Mouse (Mus musculus) 3T3-L1 (cell line): ENCODE measurements at regions not wholly inside any gene's neighbourhood (a gene's known extent, or its start where the extent isn't known, plus 50 kb on each side); places are given as distances from the start of the nearest gene placed in this dataset.

Source experiments
- DNase-seq: peaks from one replicate; pipeline ENCODE4 v3.0.0-alpha.2; 2015; ENCODE audit warnings: low read depth, low spot score

DNA sequence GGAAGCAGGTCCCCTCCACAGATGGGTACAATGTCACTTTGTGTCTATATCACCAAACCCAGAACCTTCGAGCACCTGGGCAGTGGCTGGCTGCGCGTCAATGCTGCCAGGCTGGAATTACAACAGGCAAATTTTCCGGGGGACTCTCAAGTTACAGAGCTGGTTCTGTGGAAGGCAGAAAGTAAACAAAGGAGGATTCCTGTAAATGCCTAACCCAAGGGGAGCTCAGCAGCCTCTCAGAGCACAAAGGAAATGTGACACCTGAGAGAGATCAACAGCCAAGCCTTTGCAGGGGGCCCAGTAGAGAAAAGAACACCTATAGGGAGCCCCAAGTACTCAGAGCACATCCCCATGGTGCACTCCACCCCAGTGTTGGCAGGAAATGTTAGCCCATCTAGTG, 70.7 kb downstream of the Setd4 start:
- DNase-seq, result no peak

DNA sequence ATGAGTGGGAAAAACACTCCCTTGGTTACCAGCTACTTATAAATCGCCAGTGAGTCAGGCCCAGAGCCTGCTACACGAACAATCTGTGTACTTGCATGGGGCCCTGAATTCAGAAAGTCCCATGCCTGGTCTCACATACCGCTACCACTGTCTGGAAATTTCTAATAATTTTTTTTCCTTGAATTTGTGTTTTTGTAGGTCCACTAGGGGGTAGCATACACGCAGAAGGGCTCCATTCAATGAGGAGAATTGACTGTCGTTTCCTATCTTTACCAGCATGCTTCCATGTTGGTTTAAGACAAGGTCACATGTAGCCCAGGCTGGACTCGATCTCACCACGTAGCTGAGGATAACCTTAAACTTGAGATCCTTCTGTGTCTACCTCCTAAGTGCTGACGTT, 71.9 kb downstream of the Setd4 start:
- DNase-seq, result no peak

DNA sequence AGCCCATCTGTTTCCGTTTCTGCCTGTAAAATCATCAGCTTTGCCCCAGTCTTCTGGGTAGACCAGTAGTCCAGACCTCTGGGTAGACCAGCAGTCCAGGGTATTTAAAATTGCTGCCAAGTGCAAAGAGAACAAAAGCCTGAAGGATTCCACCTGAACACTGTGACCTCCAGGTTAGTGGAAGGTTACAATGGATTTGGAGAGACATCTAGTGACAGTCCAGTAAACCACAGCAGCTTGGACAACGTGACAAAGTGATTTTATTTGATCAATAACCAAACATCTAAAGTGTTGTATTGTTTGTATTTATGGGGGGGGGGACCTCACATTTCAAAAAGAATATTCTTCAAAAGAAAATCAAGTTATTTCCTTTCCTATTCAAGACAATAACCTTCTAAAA, 81.4 kb downstream of the Setd4 start:
- DNase-seq, result no peak

- peak; percentile 84 for DNase-seq
These were observed 83.4 kb downstream of the Setd4 start for GRCm38 (mm10) chr16:93520481-93520880.

- DNase-seq, result peak; percentile 43
These were observed 85.2 kb downstream of the Setd4 start for GRCm38 (mm10) chr16:93518620-93519019.

DNA sequence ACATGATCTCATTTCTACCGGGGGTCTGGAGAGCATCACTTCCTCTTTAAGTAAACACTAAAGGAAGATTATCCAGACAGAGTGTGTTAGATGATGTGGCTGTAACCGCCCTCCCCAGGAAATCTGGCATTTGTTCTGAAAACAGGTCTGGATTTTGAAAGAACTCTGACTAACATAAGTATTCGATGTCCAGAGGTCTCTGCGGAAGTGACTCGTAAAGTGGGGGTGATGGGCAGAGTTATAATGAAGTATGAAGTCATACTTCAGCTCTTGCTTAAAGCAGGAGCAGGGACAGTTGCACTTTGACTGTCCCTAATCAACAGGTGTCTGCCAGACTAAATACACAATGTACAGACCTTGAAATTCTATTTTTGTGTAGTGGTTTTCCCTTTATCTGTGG, 87.1 kb downstream of the Setd4 start:
- peak; percentile 65 for DNase-seq

GRCm38 (mm10) chr16:93515456-93515941, 88.4 kb downstream of the Setd4 start:
- DNase-seq, result no peak

GRCm38 (mm10) chr16:93513616-93514041, 90.2 kb downstream of the Setd4 start:
- no peak for DNase-seq

DNA sequence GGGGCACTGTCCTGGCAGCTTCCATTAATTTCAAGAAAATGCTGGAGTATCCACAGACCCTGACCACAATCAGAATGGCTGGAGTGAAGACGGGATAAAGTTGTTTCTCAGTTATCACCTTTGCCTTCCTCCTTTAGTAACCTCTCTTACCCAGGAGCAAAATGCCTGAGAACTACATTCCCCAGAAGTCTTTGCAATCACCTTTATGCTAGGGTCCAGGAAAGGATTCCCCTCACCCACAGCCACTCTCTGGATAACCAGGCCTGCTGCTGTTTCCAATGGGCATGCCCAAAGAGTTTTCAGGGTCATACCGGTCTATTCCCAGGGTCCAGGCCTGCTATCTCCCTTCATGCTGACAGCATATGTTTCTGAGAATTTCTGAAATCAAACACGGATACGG, 91.9 kb downstream of the Setd4 start:
- no peak for DNase-seq

DNA sequence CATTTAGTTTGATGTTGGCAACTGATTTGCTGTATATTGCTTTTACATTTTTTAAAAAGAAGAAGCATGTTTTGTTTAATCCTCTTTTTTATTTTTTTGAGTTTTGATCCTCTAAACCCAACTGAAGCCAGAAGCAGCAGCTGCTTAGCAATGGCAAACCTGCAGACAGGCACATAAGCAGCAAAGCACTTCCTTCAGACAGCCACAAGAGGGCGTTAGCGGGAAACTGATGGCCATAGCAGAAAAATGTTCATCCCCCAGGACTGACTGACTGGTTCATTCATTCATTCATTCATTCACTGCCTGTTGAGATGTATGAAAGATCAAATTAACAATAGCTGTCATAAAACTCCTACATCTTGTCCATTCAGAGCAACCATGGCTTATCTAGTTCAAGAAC, 92.3 kb downstream of the Setd4 start:
- DNase-seq, result no peak

DNA sequence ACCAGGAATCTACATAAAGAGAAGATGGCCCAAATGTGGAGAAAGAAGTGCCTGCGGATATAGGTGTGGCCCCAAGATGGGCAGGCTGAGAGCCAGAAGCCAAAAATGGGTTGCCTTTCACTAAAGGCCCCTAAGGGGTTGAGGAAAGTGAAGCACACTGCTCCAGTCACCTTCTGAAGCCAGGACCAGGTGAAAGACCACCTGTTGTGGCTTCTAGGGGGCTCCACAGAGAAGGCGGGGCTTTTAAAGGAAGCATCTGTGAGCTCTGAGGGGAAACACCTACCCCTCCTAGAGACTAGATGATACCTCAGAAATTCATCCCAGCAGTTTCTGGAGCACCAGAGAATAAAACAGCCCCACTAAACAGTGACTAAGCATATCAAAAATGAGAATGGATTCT, 105.1 kb downstream of the Setd4 start:
- DNase-seq, result no peak

DNA sequence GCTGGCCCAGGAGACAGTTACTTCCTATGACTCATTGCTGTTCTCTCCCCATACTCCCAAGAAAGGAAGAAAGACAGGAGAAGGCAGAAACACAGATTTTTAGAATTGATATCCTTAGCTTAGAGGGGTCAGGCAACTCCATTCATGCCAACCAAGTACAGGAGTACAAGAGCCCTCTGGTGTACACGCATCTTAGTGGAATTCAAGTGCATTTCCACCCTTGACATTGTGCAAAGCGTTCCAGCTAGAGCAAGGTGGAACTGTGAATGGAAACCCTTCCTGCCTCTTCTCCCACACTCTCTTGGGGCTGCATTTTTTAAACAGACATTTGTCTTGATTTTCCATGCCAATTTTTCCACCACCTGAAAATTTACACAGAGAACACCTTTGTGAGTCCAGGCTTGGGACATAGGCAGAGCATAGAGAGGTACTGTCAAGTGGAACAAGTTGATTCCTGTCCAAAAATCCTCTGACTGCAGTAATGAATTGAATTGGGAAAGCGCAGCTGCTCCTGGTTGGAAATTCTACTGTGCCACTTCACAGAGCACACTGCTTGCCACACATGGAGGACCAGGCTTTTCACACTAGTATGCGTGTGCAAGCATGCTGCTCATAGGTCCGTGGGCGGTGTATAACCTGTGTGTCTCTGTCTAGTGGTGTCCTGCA, 110.4 kb downstream of the Setd4 start:
- DNase-seq, result no peak

- DNase-seq, result no peak
These were observed 117.0 kb downstream of the Setd4 start for GRCm38 (mm10) chr16:93486646-93487550.

GRCm38 (mm10) chr16:93469957-93470356, 133.9 kb downstream of the Setd4 start:
- DNase-seq, result no peak

DNA sequence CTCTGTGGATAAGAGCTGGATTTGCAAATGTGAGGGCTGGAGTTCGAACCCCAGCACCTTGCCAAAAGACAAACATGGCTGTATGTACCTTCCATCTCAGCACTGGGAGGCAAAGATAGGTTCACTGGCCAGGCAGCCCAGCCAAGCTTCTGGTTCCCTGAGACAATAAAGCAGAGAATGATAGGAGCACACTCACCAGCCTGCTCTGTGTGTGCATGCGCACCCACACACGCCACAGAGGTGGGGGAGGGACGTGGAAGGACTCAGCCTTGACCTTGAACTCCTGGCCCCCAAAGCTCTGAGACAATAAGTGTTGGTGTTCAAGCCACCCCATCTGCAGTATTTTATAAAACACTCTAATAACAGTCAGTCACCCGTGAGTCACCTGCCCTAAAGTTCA, 138.1 kb downstream of the Setd4 start:
- no peak for DNase-seq

GRCm38 (mm10) chr16:93464898-93465297, 139.0 kb downstream of the Setd4 start:
- DNase-seq, result no peak

- no peak for DNase-seq
These were observed 140.5 kb downstream of the Setd4 start for GRCm38 (mm10) chr16:93463405-93463804.

DNA sequence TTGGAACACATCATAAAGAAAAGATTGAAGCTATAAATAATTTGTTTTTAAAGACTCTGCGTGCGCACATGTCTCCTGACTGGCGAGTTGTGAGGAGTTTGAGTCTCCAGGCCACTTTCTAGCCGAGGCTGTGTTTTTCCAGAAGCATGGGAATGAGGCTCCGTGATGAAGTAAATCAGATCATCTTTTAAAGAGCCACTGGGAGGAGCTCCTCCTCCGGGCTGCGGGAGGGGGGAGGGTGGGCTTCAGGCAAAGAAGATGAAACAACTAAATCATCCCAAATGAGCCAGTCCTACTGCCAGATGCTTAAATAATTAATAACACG, 141.6 kb downstream of the Setd4 start:
- no peak for DNase-seq

- no peak for DNase-seq
These were observed 142.2 kb downstream of the Setd4 start for GRCm38 (mm10) chr16:93461406-93462285.

DNA sequence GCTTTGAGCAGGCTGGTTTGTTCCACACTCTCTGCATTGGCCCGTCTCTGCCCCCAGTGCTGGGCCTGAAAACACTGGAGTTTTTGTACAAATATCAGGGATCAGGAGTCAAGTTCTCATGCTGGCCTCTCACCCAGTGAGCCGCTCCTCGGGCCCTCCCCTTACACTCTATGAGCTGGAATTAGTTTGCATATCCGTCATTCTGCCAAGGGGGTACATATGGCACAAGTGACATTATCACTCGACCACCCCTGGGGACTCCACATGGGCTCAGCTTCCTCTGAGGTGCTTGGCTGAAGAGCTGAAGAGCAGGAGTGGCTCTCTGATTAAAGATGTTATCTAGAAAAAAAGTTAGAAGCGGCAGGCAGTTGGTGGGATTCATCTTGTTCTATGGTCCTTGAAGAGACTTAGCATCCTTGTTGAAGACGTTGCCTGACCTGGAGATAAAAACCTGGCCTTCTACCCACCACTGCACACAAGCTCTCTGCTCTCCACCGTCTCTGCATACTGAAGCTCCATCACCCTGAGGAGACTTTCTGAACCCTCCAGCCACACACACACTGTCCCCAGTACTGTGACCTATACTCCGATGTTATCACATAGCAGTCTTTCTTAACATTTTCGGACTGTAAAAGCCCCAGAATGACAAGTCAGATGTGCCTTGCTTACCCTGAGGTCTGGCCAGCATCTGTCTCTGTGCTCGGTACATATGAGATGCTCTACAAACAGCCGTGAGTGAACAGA, 144.2 kb downstream of the Setd4 start:
- no peak for DNase-seq
